In genomic region chr2:33399091-33399490, GRCm38 (mm10) we compare ENCODE assay signal across 20 mouse cellular contexts. TPM values are rescaled to one million over a fixed set of nuclear protein-coding genes. Genes with fewer than 3 reads are reported as not detected.
DNase-seq lines count a peak whose midpoint lies in the region; ATAC-seq and TF ChIP-seq lines count a peak whose summit lies in the region.
"Had no signal": no experiment of that assay in that cellular context is flagged by ENCODE, and none has a peak within 500 bp of the region (broad histone marks: within the 10 kb centered on the region; RNA-seq: fewer than 3 reads in every experiment).

No protein-coding gene starts in this region.

- H3K9me3 ChIP-seq in liver, postnatal 0 days (ENCODE audit: low read length): no peaks in the 10 kb centered on the region
- H3K9me3 ChIP-seq: embryonic facial prominence, embryonic 12.5 days; forebrain, embryonic 12.5 days; G1E; heart, embryonic 12.5 days; hindbrain, embryonic 15.5 days had no signal

- TF ChIP-seq CTCF in liver, postnatal 0 days (IDR thresholded peaks at IDR 0.05; ENCODE audit: low read depth): no peak

- WGBS in liver, postnatal 0 days (ENCODE audit: insufficient replicate concordance): 69% methylated on average over 7 of the region's 7 CpGs

- no peak for TF ChIP-seq EP300 in liver, postnatal 0 days (IDR thresholded peaks at IDR 0.05; ENCODE audit: low read depth)

- DNase-seq in adrenal gland, adult 2 months: peak; percentile 17
- DNase-seq in adrenal gland, postnatal 4 days (ENCODE audit: low spot score in 2 of 2): no peak
- no peak for DNase-seq in frontal cortex, postnatal 10 days (ENCODE audit: low spot score in 2 of 2)
- DNase-seq in liver, postnatal 0 days: peak; percentile 43
- no peak for DNase-seq in liver
- DNase-seq: B cell, adult 2 months; cerebellum, adult 11-12 months; cerebellum, adult 9-10 months; cerebellum, postnatal 25 days; heart, adult 2 months had no signal

- peak; percentile 25; the same call in 1 of the 2 replicates for ATAC-seq in frontal cortex, adult (ENCODE audit: low TSS enrichment)
- no peak for ATAC-seq in liver, postnatal 0 days
- ATAC-seq in granulocyte monocyte progenitor cell, adult 5-6 weeks (replicated peaks; ENCODE audit: poor library complexity, severe bottlenecking): 0 out of 2 replicates have a peak, but pooled peaks have one; percentile 17
- ATAC-seq: CD4-positive, CD25-positive, alpha-beta regulatory T cell, adult 4 months; forebrain, embryonic 16.5 days; intestine, embryonic 16.5 days had no signal

- no peak overlapping the region for H3K4me2 ChIP-seq in liver, postnatal 0 days (ENCODE audit: low read depth, low read length)
- H3K4me2 ChIP-seq: embryonic facial prominence, embryonic 12.5 days; forebrain, embryonic 12.5 days; heart, embryonic 12.5 days; hindbrain, embryonic 15.5 days had no signal

- no peak overlapping the region for H3K27ac ChIP-seq in liver, postnatal 0 days (ENCODE audit: low read depth)
- H3K27ac ChIP-seq: embryonic facial prominence, embryonic 12.5 days; forebrain, embryonic 12.5 days; heart, adult 2 months; hindbrain, embryonic 15.5 days had no signal

- no peaks in the 10 kb centered on the region for H3K36me3 ChIP-seq in liver, postnatal 0 days (replicated peaks; ENCODE audit: insufficient read depth, low read length)
- H3K36me3 ChIP-seq: embryonic facial prominence, embryonic 12.5 days; forebrain, embryonic 12.5 days; G1E; heart, embryonic 12.5 days; hindbrain, embryonic 15.5 days had no signal

- H3K9ac ChIP-seq in liver, postnatal 0 days (replicated peaks): no peak overlapping the region
- H3K9ac ChIP-seq: embryonic facial prominence, embryonic 12.5 days; forebrain, embryonic 12.5 days; heart, embryonic 12.5 days; hindbrain, embryonic 15.5 days had no signal

- no peaks in the 10 kb centered on the region for H3K27me3 ChIP-seq in liver, postnatal 0 days (ENCODE audit: insufficient read depth, low read length)
- H3K27me3 ChIP-seq: embryonic facial prominence, embryonic 12.5 days; forebrain, embryonic 12.5 days; heart, embryonic 12.5 days; hindbrain, embryonic 15.5 days had no signal

- peaks cover 11% of the 10 kb centered on the region for H3K4me1 ChIP-seq in liver, postnatal 0 days (ENCODE audit: insufficient read depth)
- H3K4me1 ChIP-seq: embryonic facial prominence, embryonic 12.5 days; forebrain, embryonic 12.5 days; heart, embryonic 12.5 days; hindbrain, embryonic 15.5 days had no signal

- H3K4me3 ChIP-seq in liver, postnatal 0 days (ENCODE audit: low read depth, low read length): no peak overlapping the region
- H3K4me3 ChIP-seq: embryonic facial prominence, embryonic 12.5 days; forebrain, embryonic 12.5 days; heart, adult 2 months; heart, embryonic 12.5 days; hindbrain, embryonic 15.5 days had no signal

RNA-seq across cellular contexts. Expression of gene Ralgps1, which starts 27.8 kb away (rescaled TPM):
- total RNA-seq in adrenal gland, adult 2 months (2021): 1 to 10 TPM; 4.2 to 5.1 TPM
- polyA plus RNA-seq in adrenal gland, adult 2 months (2012; rRNA removed): 2.8 and 3.8 TPM in 2 replicates
- 10 to 100 TPM in 1 of 2 experiments, 1 to 10 TPM in 1; 7.6 to 10.1 TPM for total RNA-seq in adrenal gland, postnatal 4 days (2021)
- 0.51 and 0.83 TPM in 2 replicates for polyA plus RNA-seq in liver, postnatal 0 days (2015; fragmentation: Nextera tagmentation; extraction: Ambion mirVana)
- total RNA-seq in granulocyte monocyte progenitor cell, adult 5-6 weeks (2014; fragmentation: Nextera tagmentation): 3.5 and 3.7 TPM in 2 replicates
- total RNA-seq in granulocyte monocyte progenitor cell, adult 5-6 weeks (2017): 0.15 and 0.60 TPM in 2 replicates

RNA-seq across cellular contexts. Expression of gene Zbtb34, which starts 32.0 kb away (rescaled TPM):
- 1 to 10 TPM; 6.4 to 7.1 TPM for total RNA-seq in adrenal gland, adult 2 months (2021)
- polyA plus RNA-seq in adrenal gland, adult 2 months (2012; rRNA removed): 2.4 and 3.8 TPM in 2 replicates
- total RNA-seq in adrenal gland, postnatal 4 days (2021): 10 to 100 TPM; 22.9 TPM
- 0.98 and 1.1 TPM in 2 replicates for polyA plus RNA-seq in liver, postnatal 0 days (2015; fragmentation: Nextera tagmentation; extraction: Ambion mirVana)
- total RNA-seq in granulocyte monocyte progenitor cell, adult 5-6 weeks (2014; fragmentation: Nextera tagmentation): 23.7 and 32.0 TPM in 2 replicates
- total RNA-seq in granulocyte monocyte progenitor cell, adult 5-6 weeks (2017): 8.6 and 20.6 TPM in 2 replicates

Comparison
In these comparisons a context has a peak if more than half of its experiments do, and no peak if none do; other contexts are left out.
1. DNase-seq: peak in adrenal gland, adult 2 months (single experiment) and liver, postnatal 0 days (single experiment); none in adrenal gland, postnatal 4 days (0 of 2), frontal cortex, postnatal 10 days (0 of 2) and liver (single experiment).